Mouse (Mus musculus) spleen, adult 2 months (tissue): ENCODE results near the gene Zc2hc1b.

Source experiments
- CTCF ChIP-seq: fragments of 200-500 bp; IDR thresholded peaks from 2 replicates; pipeline ENCODE4 v1.5.1; 2011; ENCODE audit warnings: mild to moderate bottlenecking, inconsistent platforms; ENCODE audit not compliant: insufficient read depth, insufficient read length, insufficient replicate concordance; ENCODE audit errors: extremely low read depth
- POLR2A ChIP-seq: fragments of 200-500 bp; IDR thresholded peaks from 2 replicates; pipeline ENCODE4 v1.6.1; 2011; ENCODE audit warnings: low read depth, low read length, inconsistent platforms

- no peak for TF ChIP-seq CTCF
- TF ChIP-seq POLR2A, result no peak
Observed at GRCm38 (mm10) chr10:13171461-13171860, 6.4 kb downstream of the Zc2hc1b start.
